Mouse (Mus musculus) myocyte (in vitro differentiated cells): Measurements from ENCODE around the gene Fign.

Experiments
- MAX ChIP-seq: IDR thresholded peaks from one replicate; pipeline ENCODE4 v1.6.1; 2011; ENCODE audit warnings: low read depth, mild to moderate bottlenecking, control low read depth
- POLR2A ChIP-seq: IDR thresholded peaks from one replicate; pipeline ENCODE4 v1.6.1; 2011; ENCODE audit warnings: low read depth, mild to moderate bottlenecking, control low read depth, moderate library complexity; ENCODE audit not compliant: insufficient read length
- TCF12 ChIP-seq: IDR thresholded peaks from one replicate; pipeline ENCODE4 v1.6.1; 2011; ENCODE audit warnings: mild to moderate bottlenecking, control low read depth; ENCODE audit not compliant: poor library complexity, insufficient read depth, severe bottlenecking
- TCF3 ChIP-seq: IDR thresholded peaks from one replicate; pipeline ENCODE4 v1.6.1; 2011; ENCODE audit warnings: low read depth, control low read depth; ENCODE audit not compliant: insufficient read length
- USF1 ChIP-seq: IDR thresholded peaks from one replicate; pipeline ENCODE4 v1.6.1; 2011; ENCODE audit warnings: low read depth, mild to moderate bottlenecking, control low read depth, moderate library complexity

GRCm38 (mm10) chr2:63994304-63995023, 103.4 kb downstream of the Fign start:
- TF ChIP-seq POLR2A (no peak), TCF3 (no peak), USF1 (no peak), MAX (no peak), TCF12 (no peak)
